Mouse (Mus musculus) embryonic facial prominence, embryonic 11.5 days (tissue): ENCODE data around the gene Fry. TPM values are rescaled to one million over a fixed set of nuclear protein-coding genes. Genes with fewer than 3 reads are reported as not detected.

ENCODE experiments used
- ATAC-seq: fragments of 200-750 bp; cut with Nextera tagmentation; replicated peaks from 2 replicates; pipeline ENCODE4 v1.8.0; 2017; ENCODE audit warnings: low read depth; ENCODE audit not compliant: insufficient number of reproducible peaks, low FRiP score, low TSS enrichment
- DNase-seq: peaks from one replicate; pipeline ENCODE4 v3.0.0-alpha.2; 2015; ENCODE audit warnings: low spot score
- H3K27ac ChIP-seq: fragments of 300-500 bp; sonication (generic); replicated peaks from 2 replicates; pipeline ENCODE4 v1.5.1; 2014; ENCODE audit warnings: mild to moderate bottlenecking, low read depth, low read length, control low read depth
- H3K27me3 ChIP-seq: fragments of 300-500 bp; sonication (generic); 2 replicates; pipeline ENCODE4 v1.6.1; 2014; ENCODE audit warnings: mild to moderate bottlenecking, low read length, moderate library complexity, mixed read lengths; ENCODE audit not compliant: control insufficient read depth, insufficient read depth
- H3K36me3 ChIP-seq: fragments of 300-500 bp; sonication (generic); replicated peaks from 2 replicates; pipeline ENCODE4 v1.6.1; 2014; ENCODE audit warnings: low read depth, mild to moderate bottlenecking, low read length, moderate library complexity, mixed read lengths; ENCODE audit not compliant: control insufficient read depth, insufficient read depth
- H3K4me1 ChIP-seq: fragments of 300-500 bp; sonication (generic); 2 replicates; pipeline ENCODE4 v1.6.1; 2014; ENCODE audit warnings: low read length, mixed read lengths; ENCODE audit not compliant: control insufficient read depth, insufficient read depth
- H3K4me2 ChIP-seq: fragments of 300-500 bp; sonication (generic); 2 replicates; pipeline ENCODE4 v1.6.1; 2014; ENCODE audit warnings: low read depth, mild to moderate bottlenecking, control low read depth, low read length, moderate library complexity
- H3K4me3 ChIP-seq: fragments of 300-500 bp; sonication (generic); 2 replicates; pipeline ENCODE4 v1.5.1; 2014; ENCODE audit warnings: low read depth, low read length, control low read depth
- H3K9ac ChIP-seq: fragments of 300-500 bp; sonication (generic); replicated peaks from 2 replicates; pipeline ENCODE4 v1.6.1; 2014; ENCODE audit warnings: mild to moderate bottlenecking, control low read depth, low read length
- H3K9me3 ChIP-seq: fragments of 300-500 bp; sonication (generic); replicated peaks from 2 replicates; pipeline ENCODE4 v1.6.1; 2016; ENCODE audit warnings: mild to moderate bottlenecking, low read length, inconsistent platforms, mixed read lengths; ENCODE audit not compliant: control insufficient read depth
- WGBS: fragments of 180-500 bp; shearing (Covaris S2); extraction: QIAGEN DNeasy Blood & Tissue Kit; methylation state at CpG from one replicate; pipeline ENCODE4 v1.1.7; 2014; 5-methylcytosine and 5-hydroxymethylcytosine counted together
- polyA plus RNA-seq: library from polyadenylated mRNA; unstranded; fragments of >200 nt; fragmentation: Nextera tagmentation; extraction: Ambion mirVana; gene quantifications from 2 replicates; pipeline ENCODE4 v1.2.1, GENCODE M21; 2014

Gene Fry
- polyA plus RNA-seq, 1 experiment from 2014 or later, result 8.2 TPM

- Histone ChIP-seq H3K9me3 (no peaks in the 10 kb centered on the region), H3K36me3 (no peaks in the 10 kb centered on the region), H3K4me1 (no peaks in the 10 kb centered on the region), H3K9ac (no peak overlapping the region), H3K4me3 (no peak overlapping the region), H3K4me2 (no peak overlapping the region), H3K27me3 (no peaks in the 10 kb centered on the region), H3K27ac (no peak overlapping the region)
- 71% methylated on average over 8 of the region's 8 CpGs for WGBS
- ATAC-seq (no peak), DNase-seq (no peak)
Measured at GRCm38 (mm10) chr5:150289611-150290010, 171.2 kb downstream of the Fry start.

DNA sequence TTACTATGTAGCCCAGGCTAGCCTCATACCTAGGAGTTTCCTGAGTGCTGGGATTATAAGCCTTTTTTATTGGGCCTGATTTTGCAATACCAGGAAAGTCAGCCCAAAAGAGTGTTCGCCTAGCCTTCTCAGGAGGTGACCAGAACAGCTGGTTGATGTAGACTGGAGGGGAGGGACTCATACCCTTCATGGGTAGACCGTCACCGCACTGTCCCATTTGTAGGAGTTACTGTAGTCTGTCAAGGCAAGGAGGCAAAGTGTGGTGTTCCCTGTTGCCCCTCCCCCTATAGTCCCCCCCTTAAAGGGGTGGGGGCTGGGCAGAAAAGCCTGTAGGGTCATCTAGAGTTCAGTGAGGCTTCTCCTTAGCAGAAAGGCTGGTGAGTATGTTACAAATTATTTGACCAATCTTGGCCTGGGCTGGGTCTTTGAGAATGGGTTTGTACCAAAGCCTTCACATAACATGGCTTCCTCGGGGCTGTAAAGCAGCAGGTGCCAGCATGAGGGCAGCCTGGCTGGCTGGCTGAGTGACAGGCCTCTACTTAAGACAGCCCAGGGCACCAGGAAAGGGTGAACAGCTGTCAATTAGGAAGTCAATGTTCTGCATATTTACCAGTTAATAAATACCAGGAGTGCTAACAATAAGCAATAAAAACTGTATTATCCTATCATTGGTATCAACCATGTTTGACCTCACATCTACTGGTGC, 172.2 kb downstream of the Fry start:
- Histone ChIP-seq H3K27ac (no peak overlapping the region), H3K36me3 (no peaks in the 10 kb centered on the region), H3K9me3 (no peaks in the 10 kb centered on the region), H3K27me3 (no peaks in the 10 kb centered on the region), H3K9ac (no peak overlapping the region), H3K4me1 (no peaks in the 10 kb centered on the region; the same call in 1 of the 2 replicates), H3K4me3 (no peak overlapping the region), H3K4me2 (no peak overlapping the region)
- WGBS, result 88% methylated on average over 4 of the region's 4 CpGs
- DNase-seq (no peak), ATAC-seq (no peak)

- H3K4me3 ChIP-seq, result no peak overlapping the region
- no peak overlapping the region for H3K9ac ChIP-seq
- 81% methylated on average over 6 of the region's 6 CpGs for WGBS
- no peaks in the 10 kb centered on the region for H3K27me3 ChIP-seq
- H3K4me1 ChIP-seq, result no peaks in the 10 kb centered on the region; the same call in 1 of the 2 replicates
- H3K4me2 ChIP-seq, result no peak overlapping the region
- DNase-seq (no peak), ATAC-seq (no peak)
- H3K36me3 ChIP-seq, result no peaks in the 10 kb centered on the region
- H3K9me3 ChIP-seq, result no peaks in the 10 kb centered on the region
- H3K27ac ChIP-seq, result no peak overlapping the region
Measured at GRCm38 (mm10) chr5:150291216-150291615, 172.8 kb downstream of the Fry start.

DNA sequence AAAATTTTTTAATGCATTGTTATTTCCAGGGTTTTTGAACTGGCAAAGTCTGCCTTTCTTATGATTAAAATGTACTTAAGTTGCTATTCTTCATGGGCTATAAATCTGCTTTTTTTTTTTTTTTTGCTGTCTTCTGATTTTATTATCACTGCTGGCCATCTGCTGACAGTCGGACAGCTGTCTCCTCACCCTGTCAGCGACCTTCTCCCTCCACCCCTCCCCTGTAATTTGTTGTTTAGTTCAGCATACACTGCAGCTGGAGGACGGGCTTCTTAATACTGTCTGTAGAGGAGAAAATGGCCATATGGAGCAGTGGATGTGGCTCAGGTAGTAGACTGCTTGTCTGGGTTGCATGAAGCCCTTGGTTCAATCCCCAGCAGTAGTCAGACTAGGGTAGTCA, 173.7 kb downstream of the Fry start:
- Histone ChIP-seq H3K36me3 (no peaks in the 10 kb centered on the region), H3K4me1 (no peaks in the 10 kb centered on the region; the same call in 1 of the 2 replicates), H3K9me3 (no peaks in the 10 kb centered on the region), H3K9ac (no peak overlapping the region), H3K27me3 (no peaks in the 10 kb centered on the region), H3K4me3 (no peak overlapping the region), H3K4me2 (no peak overlapping the region), H3K27ac (no peak overlapping the region)
- WGBS, result 53% methylated on average over 3 of the region's 3 CpGs
- ATAC-seq, result no peak
- DNase-seq, result no peak

GRCm38 (mm10) chr5:150294306-150294705, 175.9 kb downstream of the Fry start:
- Histone ChIP-seq H3K9ac (no peak overlapping the region), H3K4me2 (no peak overlapping the region), H3K9me3 (no peaks in the 10 kb centered on the region), H3K36me3 (no peaks in the 10 kb centered on the region), H3K4me1 (no peaks in the 10 kb centered on the region; the same call in 1 of the 2 replicates), H3K27me3 (no peaks in the 10 kb centered on the region), H3K27ac (no peak overlapping the region), H3K4me3 (no peak overlapping the region)
- ATAC-seq (no peak; the same call in 1 of the 2 replicates), DNase-seq (peak; percentile 17)
- WGBS, result 34% methylated on average over 11 of the region's 11 CpGs

GRCm38 (mm10) chr5:150295096-150295495, 176.7 kb downstream of the Fry start:
- Histone ChIP-seq H3K36me3 (no peaks in the 10 kb centered on the region), H3K4me2 (no peak overlapping the region), H3K27me3 (no peaks in the 10 kb centered on the region), H3K4me3 (no peak overlapping the region), H3K4me1 (no peaks in the 10 kb centered on the region; the same call in 1 of the 2 replicates), H3K27ac (no peak overlapping the region), H3K9me3 (no peaks in the 10 kb centered on the region), H3K9ac (no peak overlapping the region)
- WGBS, result 77% methylated on average over 11 of the region's 11 CpGs
- DNase-seq, result peak; percentile 27
- ATAC-seq, result no peak

- H3K9me3 ChIP-seq, result no peaks in the 10 kb centered on the region
- WGBS, result 81% methylated on average over 6 of the region's 6 CpGs
Measured at GRCm38 (mm10) chr5:150298969-150299368, 180.5 kb downstream of the Fry start.

DNA sequence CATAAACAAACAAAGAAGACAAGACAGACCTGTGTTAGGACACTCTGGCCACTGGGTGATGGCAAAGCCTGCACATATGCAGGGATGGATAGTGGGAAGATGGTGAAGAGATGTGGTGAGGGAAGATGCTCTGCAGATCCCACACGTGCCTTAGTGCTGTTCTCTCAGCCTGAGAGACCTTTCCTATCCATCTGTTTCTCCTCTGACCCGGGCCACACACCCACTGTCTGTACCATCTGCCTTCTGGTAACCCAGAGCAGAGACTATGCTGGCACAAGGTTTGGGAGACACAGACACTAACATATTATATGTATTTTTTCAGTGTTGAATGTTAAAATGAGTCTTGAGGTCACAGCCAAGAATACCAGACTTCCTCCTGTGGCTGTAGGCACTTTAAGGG, 183.7 kb downstream of the Fry start:
- 92% methylated on average over 2 of the region's 2 CpGs for WGBS
- Histone ChIP-seq H3K4me1 (no peaks in the 10 kb centered on the region), H3K9ac (no peak overlapping the region), H3K4me2 (no peak overlapping the region), H3K36me3 (no peaks in the 10 kb centered on the region), H3K9me3 (no peaks in the 10 kb centered on the region), H3K27ac (no peak overlapping the region), H3K4me3 (no peak overlapping the region), H3K27me3 (no peaks in the 10 kb centered on the region)
- DNase-seq (no peak), ATAC-seq (no peak)

More at GRCm38 (mm10) chr5:150298969-150299368, 180.5 kb downstream of the Fry start:
- Histone ChIP-seq H3K9ac (no peak overlapping the region), H3K4me3 (no peak overlapping the region), H3K36me3 (no peaks in the 10 kb centered on the region), H3K27me3 (no peaks in the 10 kb centered on the region), H3K4me1 (no peaks in the 10 kb centered on the region; the same call in 1 of the 2 replicates), H3K4me2 (no peak overlapping the region), H3K27ac (no peak overlapping the region)
- no peak for DNase-seq
- no peak for ATAC-seq
